Mouse (Mus musculus) CH12.LX (cell line): ENCODE measurements around the gene Wdfy3. TPM values are rescaled to one million over a fixed set of nuclear protein-coding genes. Genes with fewer than 3 reads are reported as not detected.

Experiments
- DNase-seq: peaks from one replicate; pipeline ENCODE4 v3.0.0-alpha.2; 2013; ENCODE audit errors: extremely low read depth
- H3K27ac ChIP-seq: 2 replicates; pipeline ENCODE4 v1.5.1; 2012; ENCODE audit warnings: low read depth, mild to moderate bottlenecking, control low read depth, moderate library complexity; ENCODE audit not compliant: insufficient read depth
- H3K27me3 ChIP-seq: replicated peaks from 2 replicates; pipeline ENCODE3; 2012; ENCODE audit warnings: inconsistent platforms
- H3K36me3 ChIP-seq, 2 experiments: replicated peaks in 1 of 2; 2 replicates each; pipeline versions ENCODE3 to v1.6.1; 2012; ENCODE audit warnings: inconsistent platforms in 1 of 2, low read length in 1 of 2, mild to moderate bottlenecking in 1 of 2, mixed read lengths in 1 of 2, moderate library complexity in 1 of 2; ENCODE audit not compliant: control insufficient read depth in 1 of 2, insufficient read depth in 1 of 2
- H3K4me1 ChIP-seq, 2 experiments: 2 replicates each; pipeline ENCODE4 v1.6.1; 2012; ENCODE audit warnings: inconsistent platforms in 1 of 2, moderate library complexity in 1 of 2; ENCODE audit not compliant: insufficient read depth in 2 of 2, control insufficient read depth in 1 of 2
- H3K4me2 ChIP-seq: 2 replicates; pipeline ENCODE4 v1.6.1; 2012; ENCODE audit warnings: low read depth, mild to moderate bottlenecking, control low read depth; ENCODE audit not compliant: poor library complexity, insufficient read depth, severe bottlenecking
- H3K4me3 ChIP-seq, 3 experiments: fragments of 150-350 bp in 1 of 3; sonication (generic) in 1 of 3; replicated peaks in 1 of 3; 2 replicates each; pipeline versions ENCODE3 to v1.5.1; 2011 to 2012; ENCODE audit warnings: low read depth in 2 of 3, low read length in 2 of 3, mild to moderate bottlenecking in 2 of 3, moderate library complexity in 2 of 3, control low read depth in 1 of 3, improper control_type of control experiment in 1 of 3, inconsistent platforms in 1 of 3, mixed read lengths in 1 of 3; ENCODE audit not compliant: poor library complexity in 1 of 3
- H3K79me2 ChIP-seq: replicated peaks from 2 replicates; pipeline ENCODE4 v1.6.1; 2012; ENCODE audit warnings: mild to moderate bottlenecking, moderate library complexity; ENCODE audit not compliant: control insufficient read depth, poor library complexity, insufficient read depth, severe bottlenecking; ENCODE audit errors: extremely low read depth
- H3K9ac ChIP-seq: 2 replicates; pipeline ENCODE4 v1.6.1; 2012; ENCODE audit warnings: low read depth, mild to moderate bottlenecking, control low read depth, moderate library complexity; ENCODE audit not compliant: insufficient read depth
- H3K9me3 ChIP-seq: replicated peaks from 2 replicates; pipeline ENCODE3; 2012; ENCODE audit warnings: low read length, inconsistent platforms, mixed read lengths
- CHD1 ChIP-seq: IDR thresholded peaks from 2 replicates; pipeline ENCODE4 v1.6.1; 2012; ENCODE audit warnings: low read depth, low read length, improper control_type of control experiment, inconsistent platforms
- CHD2 ChIP-seq: IDR thresholded peaks from 2 replicates; pipeline ENCODE4 v1.6.1; 2011; ENCODE audit warnings: low read length, improper control_type of control experiment
- CTCF ChIP-seq, 2 experiments: IDR thresholded peaks in 1 of 2; conservative IDR thresholded peaks in 1 of 2; 2 replicates each; pipeline ENCODE4 v1.5.1; 2011 to 2012; ENCODE audit warnings: low read depth in 2 of 2, low read length in 2 of 2, improper control_type of control experiment in 1 of 2, inconsistent platforms in 1 of 2, mild to moderate bottlenecking in 1 of 2, moderate library complexity in 1 of 2
- ELF1 ChIP-seq: IDR thresholded peaks from 2 replicates; pipeline ENCODE4 v1.6.1; 2014; ENCODE audit warnings: low read depth, mild to moderate bottlenecking, inconsistent platforms, low read length, improper control_type of control experiment
- HCFC1 ChIP-seq: IDR thresholded peaks from 2 replicates; pipeline ENCODE4 v1.6.1; 2012; ENCODE audit warnings: low read depth, mild to moderate bottlenecking, inconsistent platforms, low read length, improper control_type of control experiment
- JUN ChIP-seq: IDR thresholded peaks from 2 replicates; pipeline ENCODE4 v1.6.1; 2011; ENCODE audit warnings: low read depth, mild to moderate bottlenecking, low read length, improper control_type of control experiment, moderate library complexity; ENCODE audit not compliant: insufficient read depth
- JUND ChIP-seq: conservative IDR thresholded peaks from 2 replicates; pipeline ENCODE4 v1.6.1; 2011; ENCODE audit warnings: low read depth, low read length, improper control_type of control experiment
- MAFK ChIP-seq: IDR thresholded peaks from 2 replicates; pipeline ENCODE4 v1.6.1; 2011; ENCODE audit warnings: low read length, improper control_type of control experiment; ENCODE audit not compliant: insufficient replicate concordance
- NELFE ChIP-seq: IDR thresholded peaks from 2 replicates; pipeline ENCODE4 v1.6.1; 2011; ENCODE audit warnings: low read depth, low read length, improper control_type of control experiment
- NRF1 ChIP-seq: IDR thresholded peaks from 2 replicates; pipeline ENCODE4 v1.6.1; 2014; ENCODE audit warnings: low read depth, mild to moderate bottlenecking, inconsistent platforms, low read length, improper control_type of control experiment, moderate library complexity
- PAX5 ChIP-seq: IDR thresholded peaks from 2 replicates; pipeline ENCODE4 v1.6.1; 2012; ENCODE audit warnings: low read length, inconsistent platforms, mixed read lengths
- POLR2A ChIP-seq: IDR thresholded peaks from 2 replicates; pipeline ENCODE4 v1.6.1; 2011; ENCODE audit warnings: low read depth, mild to moderate bottlenecking, improper control_type of control experiment, low read length
- RCOR1 ChIP-seq: conservative IDR thresholded peaks from 2 replicates; pipeline ENCODE4 v1.6.1; 2012; ENCODE audit warnings: low read depth, mild to moderate bottlenecking, inconsistent platforms, low read length, improper control_type of control experiment
- SIN3A ChIP-seq: IDR thresholded peaks from 2 replicates; pipeline ENCODE4 v1.6.1; 2012; ENCODE audit warnings: low read length, improper control_type of control experiment, inconsistent platforms
- TBP ChIP-seq: conservative IDR thresholded peaks from 2 replicates; pipeline ENCODE4 v1.6.1; 2011; ENCODE audit warnings: low read depth, low read length, improper control_type of control experiment
- TCF12 ChIP-seq: IDR thresholded peaks from 2 replicates; pipeline ENCODE4 v1.6.1; 2014; ENCODE audit warnings: low read depth, mild to moderate bottlenecking, inconsistent platforms, low read length, improper control_type of control experiment
- UBTF ChIP-seq: IDR thresholded peaks from 2 replicates; pipeline ENCODE4 v1.6.1; 2012; ENCODE audit warnings: low read depth, mild to moderate bottlenecking, inconsistent platforms, low read length, improper control_type of control experiment, moderate library complexity
- USF1 ChIP-seq: IDR thresholded peaks from 2 replicates; pipeline ENCODE4 v1.6.1; 2014; ENCODE audit warnings: low read depth, mild to moderate bottlenecking, inconsistent platforms, low read length, improper control_type of control experiment
- ZC3H11A ChIP-seq: IDR thresholded peaks from 2 replicates; pipeline ENCODE4 v1.6.1; 2012; ENCODE audit warnings: low read depth, mild to moderate bottlenecking, inconsistent platforms, low read length, improper control_type of control experiment
- ZKSCAN1 ChIP-seq: IDR thresholded peaks from 2 replicates; pipeline ENCODE4 v1.6.1; 2012; ENCODE audit warnings: low read depth, inconsistent platforms, low read length, improper control_type of control experiment, borderline replicate concordance
- ZMIZ1 ChIP-seq: IDR thresholded peaks from 2 replicates; pipeline ENCODE4 v1.6.1; 2012; ENCODE audit warnings: low read depth, mild to moderate bottlenecking, inconsistent platforms, low read length, improper control_type of control experiment
- ZNF384 ChIP-seq: IDR thresholded peaks from 2 replicates; pipeline ENCODE4 v1.6.1; 2012; ENCODE audit warnings: low read depth, low read length, improper control_type of control experiment, inconsistent platforms
- dilution Hi-C: fragments of 300-500 bp; cut with MboI; formaldehyde crosslinking; loops from 2 replicates; pipeline ENCODE4 v1.14.3; 2020; ENCODE audit warnings: low sequenced_read_pairs; ENCODE audit not compliant: extremely low pct_unique_long_range_greater_than_20kb, extremely low pct_ligation_motif_present
- in situ Hi-C: fragments of 300-500 bp; cut with MboI; formaldehyde crosslinking; loops from 3 replicates; pipeline ENCODE4 v1.14.3; 2019; ENCODE audit warnings: low sequenced_read_pairs, low pct_ligation_motif_present, low pct_unique_long_range_greater_than_20kb, mixed read lengths
- polyA plus RNA-seq: library from polyadenylated mRNA; unstranded; fragments of >175 nt; gene quantifications from 2 replicates; pipeline ENCODE4 v1.2.1, GENCODE M21; 2012; ENCODE audit warnings: low read depth; ENCODE audit not compliant: insufficient read length
- total RNA-seq, 2 experiments: library from RNA; depleted of rRNA; stranded (reverse); fragments of 300-350 nt in 1 of 2; fragments of >200 nt in 1 of 2; gene quantifications; 2 replicates each; pipeline ENCODE4 v1.2.3; 2012 to 2014

Wdfy3 gene
- total and polyA plus RNA-seq, 3 experiments: not detected

DNA sequence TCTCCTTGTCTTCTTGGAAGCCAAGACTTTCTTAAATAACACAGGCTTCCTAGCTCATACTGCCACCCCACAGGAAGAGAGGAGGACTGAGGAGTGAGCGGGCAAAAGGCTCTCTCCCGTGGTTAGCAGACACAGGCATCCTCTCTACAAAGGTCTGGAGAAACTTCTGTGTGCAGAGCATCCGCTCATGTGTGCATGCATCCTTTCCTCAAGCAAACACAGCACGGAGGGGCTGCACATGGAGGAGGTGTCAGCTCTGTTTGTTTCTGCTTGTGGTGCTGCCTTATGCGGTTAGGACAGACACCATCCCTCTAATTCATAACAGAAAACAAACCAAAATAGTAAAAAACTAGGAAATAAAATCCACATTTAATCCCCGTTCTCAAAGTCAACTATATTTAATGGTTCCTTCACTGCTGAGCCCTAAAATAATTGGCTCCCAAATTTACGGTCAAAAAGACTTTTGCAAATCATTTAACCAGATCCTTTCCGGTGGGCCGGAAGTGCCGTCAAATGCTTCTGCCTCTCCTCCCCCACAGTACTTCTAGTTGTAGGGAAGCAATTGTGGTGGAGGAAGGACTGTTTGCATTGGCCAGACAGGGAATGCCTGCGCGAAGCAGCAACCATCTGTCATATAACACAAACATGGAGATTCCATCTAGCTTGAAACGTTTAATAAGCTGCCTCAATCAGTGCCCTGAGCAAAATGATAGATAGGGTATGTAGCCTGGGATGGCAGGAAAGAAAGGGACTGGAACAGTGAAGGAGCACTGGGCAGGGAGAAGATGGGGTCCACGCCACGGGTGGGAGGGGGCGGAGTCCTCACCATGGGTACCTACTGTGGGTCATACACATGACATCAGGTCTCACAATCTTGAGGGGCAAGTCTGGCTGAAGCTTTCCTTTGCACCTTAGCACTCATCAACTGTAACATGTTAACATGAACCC, 115.1 kb downstream of the Wdfy3 start:
- Histone ChIP-seq H3K4me2 (no peak overlapping the region), H3K9me3 (peaks cover 69% of the 10 kb centered on the region), H3K4me3 (no peak overlapping the region), H3K79me2 (no peaks in the 10 kb centered on the region), H3K27ac (no peak overlapping the region), H3K4me1 (no peaks in the 10 kb centered on the region), H3K36me3 (no peaks in the 10 kb centered on the region), H3K9ac (no peak overlapping the region), H3K27me3 (no peaks in the 10 kb centered on the region)
- TF ChIP-seq UBTF: no peak
- TF ChIP-seq MAFK: no peak
- no peak for TF ChIP-seq CTCF (conservative IDR thresholded peaks at IDR 0.05 in 1 of 2, IDR thresholded peaks at IDR 0.05 in 1 of 2; ENCODE audit: low read depth in 2 of 2, low read length in 2 of 2)
- no peak for TF ChIP-seq JUND
- TF ChIP-seq ZC3H11A: no peak
- TF ChIP-seq ELF1: no peak
- TF ChIP-seq ZKSCAN1: no peak
- no peak for TF ChIP-seq NRF1
- no peak for TF ChIP-seq SIN3A
- no peak for TF ChIP-seq ZNF384
- no peak for TF ChIP-seq CHD2
- TF ChIP-seq CHD1: no peak
- no peak for TF ChIP-seq PAX5
- TF ChIP-seq TBP: no peak
- DNase-seq: no peak
- in situ Hi-C loops: no loop called here
- dilution Hi-C loops: no loop called here

DNA sequence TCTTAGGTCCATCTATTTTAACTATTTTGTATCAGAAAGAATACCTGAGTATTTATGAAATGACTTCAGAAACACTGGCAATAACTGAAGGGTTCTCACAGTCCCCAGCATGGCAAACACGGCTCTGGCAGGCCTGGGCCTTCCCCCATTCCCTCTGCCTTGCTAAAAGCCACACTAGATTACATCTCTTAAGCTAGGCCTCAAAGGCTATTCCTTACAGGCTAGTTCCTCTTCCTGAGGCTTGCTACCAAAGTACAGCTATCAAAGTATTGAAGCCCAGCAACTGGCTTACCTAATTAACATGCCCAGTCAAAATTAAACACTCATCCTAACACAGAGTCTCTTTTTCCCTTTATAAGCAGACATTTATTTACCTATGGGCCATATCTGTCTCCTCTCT, 117.8 kb downstream of the Wdfy3 start:
- H3K4me1 ChIP-seq: no peaks in the 10 kb centered on the region
- H3K9ac ChIP-seq: no peak overlapping the region
- TF ChIP-seq TBP (no peak), ELF1 (no peak), CHD1 (no peak), POLR2A (no peak), ZC3H11A (no peak), USF1 (no peak), NELFE (no peak), NRF1 (no peak), ZKSCAN1 (no peak), ZMIZ1 (no peak), HCFC1 (no peak), JUN (no peak), RCOR1 (no peak), TCF12 (no peak)
- TF ChIP-seq, all 38 proteins: peak for 0
- Histone ChIP-seq H3K4me2 (no peak overlapping the region), H3K9me3 (peaks cover 64% of the 10 kb centered on the region), H3K4me3 (no peak overlapping the region), H3K36me3 (no peaks in the 10 kb centered on the region), H3K79me2 (no peaks in the 10 kb centered on the region), H3K27ac (no peak overlapping the region), H3K27me3 (no peaks in the 10 kb centered on the region)
- dilution Hi-C loops (no loop called here), in situ Hi-C loops (no loop called here)
- DNase-seq: no peak
